Mouse (Mus musculus): ENCODE measurements around the gene Selenok. TPM values are rescaled to one million over a fixed set of nuclear protein-coding genes. Genes with fewer than 3 reads are reported as not detected.

Selenok gene
- polyA plus RNA-seq (2015; fragmentation: Nextera tagmentation; extraction: Ambion mirVana), result 396 and 460 TPM in 2 replicates

DNA sequence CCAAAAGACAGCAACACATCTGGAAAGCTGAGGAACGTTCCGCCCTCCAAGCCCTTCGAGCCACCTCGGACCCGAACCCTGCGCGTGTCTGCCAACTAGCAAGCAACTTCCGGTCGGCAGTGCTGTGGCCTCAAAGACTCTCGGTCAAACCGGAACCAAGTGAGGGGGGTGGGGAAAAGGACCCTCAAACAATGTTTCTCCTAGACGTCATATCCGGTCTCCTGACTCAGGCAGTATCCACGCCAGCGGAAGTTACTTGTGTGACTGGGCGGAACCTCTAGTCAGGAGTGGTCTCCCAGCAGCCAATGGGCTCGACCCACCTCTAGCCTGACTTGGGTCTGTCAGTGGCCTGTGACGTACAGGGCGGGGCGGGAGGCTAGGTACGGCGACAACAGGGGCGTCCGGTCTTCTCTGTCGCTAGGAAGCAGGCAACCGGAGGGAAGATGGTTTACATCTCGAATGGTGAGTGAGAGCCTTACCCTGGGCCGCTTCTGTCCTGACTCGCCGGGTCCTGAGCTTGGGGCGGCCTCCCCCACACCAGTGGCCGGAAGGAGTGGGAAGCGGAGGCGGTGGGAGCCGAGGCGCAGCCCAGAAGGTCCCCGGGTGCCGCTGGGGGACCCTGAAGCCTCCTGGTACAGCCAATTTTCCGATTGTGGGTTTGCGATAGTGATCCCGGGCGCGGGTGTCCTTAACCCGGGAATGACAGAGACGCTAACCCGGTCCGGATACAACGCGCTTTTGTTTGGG is at the start of gene Selenok:
Gene Selenok, plus strand, starts transcription at position 234 of the 747 bp plus-strand sequence.
- Histone ChIP-seq H3K9me3 (replicated peaks) (no peaks in the 10 kb centered on the region), H3K4me1 (peaks cover 27% of the 10 kb centered on the region), H3K4me2 (peak within 1 kb of the TSS; percentile 87), H3K27ac (peak within 1 kb of the TSS; percentile 83), H3K36me3 (ENCODE audit: poor library complexity, severe bottlenecking) (peaks cover 27% of the 10 kb centered on the region), H3K9ac (peak within 1 kb of the TSS; percentile 90), H3K27me3 (no peaks in the 10 kb centered on the region), H3K4me3 (peak within 1 kb of the TSS; percentile 87)
- peak; percentile 100 for ATAC-seq
- WGBS, result under 1% methylated on average over 42 of the region's 49 CpGs

DNA sequence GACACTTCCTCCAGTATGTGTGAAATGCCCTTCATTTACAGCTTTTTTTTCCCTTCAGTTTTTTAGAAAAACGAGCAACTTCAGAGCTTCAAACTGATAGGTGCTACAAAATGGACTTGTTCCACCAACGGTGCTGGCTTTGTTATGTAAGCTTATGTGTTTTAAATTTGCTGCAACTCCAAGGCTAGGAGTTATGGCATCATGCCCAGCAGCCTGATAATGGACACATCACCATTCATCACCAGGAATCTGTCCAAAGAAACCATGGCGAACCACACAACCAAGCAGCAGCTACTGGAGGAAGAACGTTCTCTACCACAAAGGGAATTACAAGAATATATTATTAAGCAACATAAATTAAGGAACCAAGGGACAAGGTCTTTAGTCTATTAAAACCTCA is 39.1 kb upstream of the Selenok start:
- H3K27me3 ChIP-seq, result no peaks in the 10 kb centered on the region
- 61% methylated on average over 4 of the region's 4 CpGs for WGBS

DNA sequence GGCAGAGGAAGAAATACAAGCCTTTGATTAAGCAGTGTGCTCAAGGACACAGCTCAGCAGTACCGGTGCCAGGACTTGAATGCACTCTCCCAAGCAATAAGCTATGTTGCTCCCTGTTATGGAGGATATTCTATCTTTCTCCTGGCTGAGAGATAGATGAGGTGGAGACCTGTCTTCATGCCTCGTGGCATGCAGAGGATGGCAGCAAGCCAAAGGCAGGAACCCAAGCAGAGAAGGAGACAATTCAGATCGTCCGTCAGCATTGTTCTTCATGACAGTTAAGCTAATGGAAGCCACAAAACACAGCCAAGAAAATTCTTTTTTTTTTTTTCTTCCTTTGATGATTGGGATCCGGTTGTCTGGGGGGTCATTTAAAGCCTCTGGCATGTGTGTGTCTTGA is 32.6 kb upstream of the Selenok start:
- Histone ChIP-seq H3K9ac (no peak overlapping the region), H3K27me3 (no peaks in the 10 kb centered on the region), H3K36me3 (ENCODE audit: poor library complexity, severe bottlenecking) (no peaks in the 10 kb centered on the region), H3K4me1 (peaks cover 10% of the 10 kb centered on the region), H3K4me2 (no peak overlapping the region), H3K9me3 (replicated peaks) (no peaks in the 10 kb centered on the region), H3K4me3 (no peak overlapping the region), H3K27ac (no peak overlapping the region)
- no peak for ATAC-seq
- 52% methylated on average over 5 of the region's 5 CpGs for WGBS

More for the DNA sequence above, 39.1 kb upstream of the Selenok start:
- no peak overlapping the region for H3K27ac ChIP-seq
- no peak for ATAC-seq
- H3K4me3 ChIP-seq, result no peak overlapping the region
- H3K4me2 ChIP-seq, result no peak overlapping the region
- no peaks in the 10 kb centered on the region for H3K9me3 ChIP-seq (replicated peaks)
- H3K4me1 ChIP-seq, result no peaks in the 10 kb centered on the region
- H3K36me3 ChIP-seq (ENCODE audit: poor library complexity, severe bottlenecking), result no peaks in the 10 kb centered on the region
- H3K9ac ChIP-seq, result no peak overlapping the region

DNA sequence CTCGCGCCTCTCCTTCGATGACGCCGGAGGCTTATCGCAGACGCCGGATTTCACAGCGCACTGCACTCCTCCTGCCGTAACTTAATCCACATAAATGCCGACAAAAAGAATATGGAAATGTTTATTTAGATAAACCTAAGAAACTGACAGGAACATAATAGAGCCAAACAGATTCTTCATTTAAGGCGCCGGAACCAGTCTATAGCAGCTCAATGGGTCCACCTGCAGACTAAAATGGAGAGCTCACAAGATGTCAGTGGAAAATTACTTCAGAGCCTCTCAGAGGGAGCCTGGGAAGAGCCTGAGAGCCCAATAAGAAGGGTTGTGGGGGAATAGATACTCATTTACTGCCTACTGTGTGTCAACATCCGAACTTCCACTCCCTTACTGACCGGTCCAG is 30.6 kb upstream of the Selenok start:
- Histone ChIP-seq H3K9ac (no peak overlapping the region), H3K4me2 (no peak overlapping the region), H3K27me3 (peaks cover 2% of the 10 kb centered on the region; the same call in 1 of the 2 replicates), H3K36me3 (ENCODE audit: poor library complexity, severe bottlenecking) (no peaks in the 10 kb centered on the region), H3K27ac (no peak overlapping the region), H3K9me3 (replicated peaks) (no peaks in the 10 kb centered on the region), H3K4me3 (no peak overlapping the region), H3K4me1 (peaks cover 10% of the 10 kb centered on the region)
- no peak for ATAC-seq
- 87% methylated on average over 15 of the region's 15 CpGs for WGBS

DNA sequence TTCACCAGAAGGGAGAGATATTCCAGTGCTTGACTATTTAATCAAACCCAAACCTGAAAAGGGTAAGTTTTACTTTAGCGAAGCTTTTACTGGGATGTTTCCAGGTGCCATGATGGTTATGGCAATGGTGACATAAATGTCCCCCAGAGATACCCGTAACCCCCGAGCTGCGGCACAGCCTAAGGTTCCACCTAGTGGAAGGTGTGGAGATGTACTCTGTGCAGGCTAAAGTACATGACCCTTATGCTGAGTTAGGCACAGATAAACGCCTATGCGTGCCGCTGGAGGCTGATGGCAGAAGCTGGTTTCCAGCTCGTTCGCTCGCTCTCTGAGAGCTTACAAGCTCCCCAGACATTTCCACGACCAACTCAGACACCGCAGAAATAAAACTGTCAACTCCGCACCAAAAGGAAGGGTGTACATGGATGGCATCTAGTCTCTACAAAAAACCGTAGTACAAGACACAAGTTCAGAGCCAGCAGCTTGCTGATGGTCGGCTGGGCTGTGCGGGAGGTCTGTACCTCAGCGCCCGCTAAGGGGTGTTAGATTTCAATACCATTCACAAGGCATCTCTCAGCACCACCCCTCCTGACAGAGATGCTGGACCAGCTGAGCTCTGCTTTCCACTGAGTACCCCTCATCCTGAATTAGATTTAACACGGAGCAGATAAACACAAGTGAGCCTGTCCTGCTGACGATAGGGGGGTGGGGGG is 28.4 kb upstream of the Selenok start:
- 0 out of 2 replicates have a peak, but pooled peaks have one; percentile 43 for ATAC-seq
- 42% methylated on average over 20 of the region's 20 CpGs for WGBS
- H3K27me3 ChIP-seq, result peaks cover 7% of the 10 kb centered on the region; the same call in 1 of the 2 replicates
- H3K9me3 ChIP-seq (replicated peaks), result no peaks in the 10 kb centered on the region
- H3K4me3 ChIP-seq, result no peak overlapping the region
- no peak overlapping the region for H3K27ac ChIP-seq
- no peak overlapping the region for H3K9ac ChIP-seq
- no peaks in the 10 kb centered on the region for H3K36me3 ChIP-seq (ENCODE audit: poor library complexity, severe bottlenecking)
- H3K4me2 ChIP-seq, result peak overlapping the region; percentile 34
- H3K4me1 ChIP-seq, result peaks cover 10% of the 10 kb centered on the region

DNA sequence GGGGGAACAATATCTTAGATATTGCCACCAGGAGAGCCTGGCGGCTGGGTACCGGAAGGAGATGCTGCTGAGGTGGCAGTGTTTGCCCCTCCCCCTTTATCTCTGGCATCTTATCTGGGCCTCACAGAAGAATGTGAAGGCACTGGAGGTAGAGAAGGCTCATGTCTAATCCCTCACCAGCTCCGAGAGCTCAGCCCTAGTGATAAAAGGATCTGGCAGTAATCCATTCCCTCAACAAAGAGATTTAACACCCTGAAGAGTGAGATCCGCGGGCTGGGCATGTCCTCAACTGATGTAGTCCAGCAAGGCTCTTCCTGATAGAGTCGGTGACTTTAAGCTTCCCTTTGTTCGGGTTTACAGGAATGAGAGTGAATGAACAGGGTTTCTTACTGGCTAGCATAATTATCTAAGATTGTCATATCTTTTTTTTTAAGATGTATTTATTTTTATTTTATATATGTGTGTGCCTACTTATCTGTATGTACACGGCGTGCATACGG is 27.7 kb upstream of the Selenok start:
- H3K4me1 ChIP-seq, result peaks cover 10% of the 10 kb centered on the region
- H3K9me3 ChIP-seq (replicated peaks), result no peaks in the 10 kb centered on the region
- H3K4me3 ChIP-seq, result no peak overlapping the region
- H3K36me3 ChIP-seq (ENCODE audit: poor library complexity, severe bottlenecking), result no peaks in the 10 kb centered on the region
- WGBS, result 8% methylated on average over 10 of the region's 10 CpGs
- 0 out of 2 replicates have a peak, but pooled peaks have one; percentile 27 for ATAC-seq
- H3K9ac ChIP-seq, result no peak overlapping the region
- peak overlapping the region; percentile 34 for H3K4me2 ChIP-seq
- H3K27ac ChIP-seq, result no peak overlapping the region
- peaks cover 7% of the 10 kb centered on the region; the same call in 1 of the 2 replicates for H3K27me3 ChIP-seq

DNA sequence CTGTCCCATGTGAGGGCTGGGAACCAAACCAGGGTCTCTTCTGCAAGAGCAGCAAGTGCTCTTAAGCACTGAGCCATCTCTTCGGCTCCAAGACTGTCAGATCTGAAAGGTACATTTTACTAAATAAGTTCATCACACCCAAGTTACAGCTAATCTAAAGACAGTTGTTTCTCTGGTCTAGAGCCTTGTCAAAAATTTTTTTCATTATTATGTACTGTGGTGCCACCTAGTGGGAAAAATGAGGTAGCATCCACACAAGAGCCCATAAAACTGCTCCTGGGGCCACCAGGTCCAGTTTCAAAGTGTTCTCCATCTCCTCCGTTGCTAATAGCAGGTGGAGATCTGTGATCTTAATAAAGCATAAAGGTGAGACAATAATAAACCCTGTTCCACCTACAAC is 27.2 kb upstream of the Selenok start:
- H3K4me2 ChIP-seq, result no peak overlapping the region; the same call in 1 of the 2 replicates
- peaks cover 10% of the 10 kb centered on the region for H3K4me1 ChIP-seq
- no peak overlapping the region for H3K4me3 ChIP-seq
- 16% methylated on average over 2 of the region's 2 CpGs for WGBS
- H3K9ac ChIP-seq, result no peak overlapping the region
- 0 out of 2 replicates have a peak, but pooled peaks have one; percentile 41 for ATAC-seq
- no peak overlapping the region for H3K27ac ChIP-seq
- no peaks in the 10 kb centered on the region for H3K36me3 ChIP-seq (ENCODE audit: poor library complexity, severe bottlenecking)
- no peaks in the 10 kb centered on the region for H3K9me3 ChIP-seq (replicated peaks)
- peaks cover 7% of the 10 kb centered on the region; the same call in 1 of the 2 replicates for H3K27me3 ChIP-seq

DNA sequence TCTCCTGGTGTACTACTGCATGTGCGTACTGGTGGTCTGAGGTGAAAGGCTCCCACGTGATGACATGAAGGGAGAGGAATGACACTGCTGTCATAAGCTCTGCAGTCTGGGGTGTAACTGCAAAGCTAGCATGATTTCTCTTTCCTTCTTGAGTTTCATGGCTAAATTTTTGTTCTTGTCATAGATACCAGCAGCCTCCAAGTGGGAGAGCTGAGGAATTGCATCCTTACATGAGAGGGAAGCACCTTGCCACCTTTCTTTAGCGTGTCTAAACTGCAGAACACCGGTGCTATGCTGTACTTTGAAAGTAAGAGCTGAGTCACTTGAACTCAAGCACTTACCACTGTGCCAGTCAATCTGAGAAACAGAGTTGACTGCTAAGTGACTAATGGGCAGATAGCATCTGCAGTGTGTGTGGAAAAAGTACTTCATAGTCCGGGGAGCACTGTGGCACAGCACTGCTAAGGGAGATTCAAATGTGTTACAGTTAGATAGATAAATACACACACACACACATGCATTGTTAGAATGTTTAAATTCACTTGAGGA is 21.3 kb upstream of the Selenok start:
- Histone ChIP-seq H3K36me3 (ENCODE audit: poor library complexity, severe bottlenecking) (no peaks in the 10 kb centered on the region), H3K4me3 (no peak overlapping the region), H3K4me1 (no peaks in the 10 kb centered on the region), H3K9ac (no peak overlapping the region), H3K27me3 (peaks cover 7% of the 10 kb centered on the region; the same call in 1 of the 2 replicates), H3K9me3 (replicated peaks) (no peaks in the 10 kb centered on the region), H3K27ac (no peak overlapping the region), H3K4me2 (no peak overlapping the region)
- 78% methylated on average over 5 of the region's 5 CpGs for WGBS
- ATAC-seq, result no peak

DNA sequence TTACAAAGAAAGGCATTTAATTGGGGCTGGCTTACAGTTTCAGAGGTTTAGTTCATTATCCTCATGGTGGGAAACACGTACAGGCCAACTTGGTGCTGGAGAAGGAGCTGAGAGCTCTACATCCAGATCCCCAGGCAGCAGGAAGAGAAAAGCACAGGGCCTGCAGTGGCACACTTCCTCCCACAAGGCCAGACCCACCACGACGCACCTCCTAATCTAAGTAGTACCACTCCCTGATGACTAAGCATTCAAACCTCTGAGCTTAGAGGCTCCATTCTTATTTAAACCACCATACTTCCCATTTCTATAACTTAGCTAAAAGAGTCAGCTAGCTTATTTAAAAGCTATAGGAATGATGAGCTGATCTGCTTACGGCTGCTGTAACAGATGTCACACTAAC is 17.3 kb upstream of the Selenok start:
- no peaks in the 10 kb centered on the region for H3K27me3 ChIP-seq
- no peak for ATAC-seq
- H3K9ac ChIP-seq, result no peak overlapping the region
- no peaks in the 10 kb centered on the region for H3K36me3 ChIP-seq (ENCODE audit: poor library complexity, severe bottlenecking)
- no peak overlapping the region for H3K4me3 ChIP-seq
- WGBS, result 84% methylated on average over 4 of the region's 4 CpGs
- H3K4me1 ChIP-seq, result no peaks in the 10 kb centered on the region
- no peaks in the 10 kb centered on the region for H3K9me3 ChIP-seq (replicated peaks)
- no peak overlapping the region for H3K4me2 ChIP-seq
- H3K27ac ChIP-seq, result no peak overlapping the region

DNA sequence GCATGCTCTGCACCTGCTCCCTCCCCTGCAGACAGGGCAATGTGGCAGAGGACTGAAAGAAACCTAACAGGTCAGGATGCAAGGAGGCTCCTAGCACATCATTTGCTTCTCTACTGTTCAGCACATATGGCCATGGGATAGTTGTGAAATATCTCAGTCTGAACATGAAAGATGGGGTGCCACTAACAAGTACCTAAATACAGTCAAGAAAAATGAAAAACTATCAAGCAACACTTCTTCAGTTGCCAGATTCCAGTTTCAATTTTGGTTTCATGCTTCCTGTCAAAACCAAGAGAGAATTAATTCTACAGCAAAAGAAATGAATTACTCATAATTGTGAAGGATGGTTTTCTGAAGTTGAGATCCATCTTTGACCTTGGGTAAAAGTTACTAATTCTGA is 10.7 kb upstream of the Selenok start:
- no peak for ATAC-seq
- H3K9me3 ChIP-seq (replicated peaks), result no peaks in the 10 kb centered on the region
- H3K4me3 ChIP-seq, result no peak overlapping the region
- no peak overlapping the region for H3K27ac ChIP-seq
- H3K4me2 ChIP-seq, result no peak overlapping the region
- no peaks in the 10 kb centered on the region for H3K4me1 ChIP-seq
- no peak overlapping the region for H3K9ac ChIP-seq
- H3K27me3 ChIP-seq, result no peaks in the 10 kb centered on the region
- H3K36me3 ChIP-seq (ENCODE audit: poor library complexity, severe bottlenecking), result no peaks in the 10 kb centered on the region

DNA sequence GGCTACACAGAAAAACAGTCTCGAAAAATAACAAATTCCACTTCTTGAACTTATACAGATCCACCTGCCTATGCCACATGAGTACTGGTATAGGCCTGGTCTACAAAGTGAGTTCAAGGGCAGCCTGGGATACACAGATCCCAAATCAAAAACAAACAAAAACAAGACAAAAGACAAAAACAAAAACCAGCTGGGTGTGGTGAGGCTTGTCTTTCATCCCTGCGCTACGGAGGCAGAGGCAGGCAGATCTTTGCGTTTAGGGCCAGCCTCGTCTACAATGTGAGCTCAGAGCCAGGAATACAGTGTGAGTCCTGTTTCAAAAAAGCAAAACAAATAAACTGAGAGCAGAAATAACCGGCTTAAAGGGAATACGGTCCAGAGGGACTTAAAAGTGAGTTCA is 497 bp upstream of the Selenok start:
- Histone ChIP-seq H3K27me3 (no peaks in the 10 kb centered on the region), H3K9me3 (replicated peaks) (no peaks in the 10 kb centered on the region), H3K4me3 (peak overlapping the region; percentile 87), H3K4me2 (peak overlapping the region; percentile 87), H3K4me1 (peaks cover 27% of the 10 kb centered on the region), H3K27ac (peak overlapping the region; percentile 66), H3K36me3 (ENCODE audit: poor library complexity, severe bottlenecking) (peaks cover 21% of the 10 kb centered on the region), H3K9ac (peak overlapping the region; percentile 58)
- no peak; the same call in 1 of the 2 replicates for ATAC-seq
- WGBS, result 69% methylated on average over 7 of the region's 7 CpGs

DNA sequence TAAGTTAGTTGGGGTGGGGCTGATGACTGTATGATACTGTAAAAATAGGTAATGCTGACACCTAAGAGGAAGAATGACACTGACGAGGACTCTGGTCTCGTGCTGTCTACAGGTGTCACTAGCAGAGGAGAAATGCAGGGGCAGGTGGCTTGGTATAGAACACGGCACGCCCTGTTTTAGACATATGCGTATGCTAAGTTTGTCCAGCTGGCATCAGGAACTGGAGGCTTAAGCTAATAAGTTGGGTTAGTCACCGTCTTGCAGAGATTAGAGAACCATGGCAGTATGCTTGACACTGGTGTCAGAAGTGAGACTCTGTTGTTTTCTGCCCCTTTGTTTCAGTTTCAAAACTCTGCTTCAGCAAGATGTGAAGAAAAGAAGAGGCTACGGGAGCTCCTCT is 3.3 kb downstream of the Selenok start:
- Histone ChIP-seq H3K9ac (no peak overlapping the region), H3K36me3 (ENCODE audit: poor library complexity, severe bottlenecking) (peaks cover 58% of the 10 kb centered on the region), H3K4me1 (peaks cover 27% of the 10 kb centered on the region), H3K4me2 (no peak overlapping the region), H3K27me3 (no peaks in the 10 kb centered on the region), H3K27ac (no peak overlapping the region), H3K4me3 (no peak overlapping the region), H3K9me3 (replicated peaks) (no peaks in the 10 kb centered on the region)
- WGBS, result 95% methylated on average over 7 of the region's 7 CpGs
- ATAC-seq, result no peak
